Mouse (Mus musculus) ES-Bruce4 (cell line): Measurements from ENCODE around the gene Cacna2d2.

Experiments used
- CTCF ChIP-seq: IDR thresholded peaks from one replicate; pipeline ENCODE4 v1.8.1; 2011; ENCODE audit warnings: low read depth, low read length
- EP300 ChIP-seq: IDR thresholded peaks from 2 replicates; pipeline ENCODE4 v1.6.1; 2011; ENCODE audit warnings: low read depth, low read length; ENCODE audit not compliant: insufficient read depth
- POLR2A ChIP-seq: IDR thresholded peaks from one replicate; pipeline ENCODE4 v1.8.1; 2011; ENCODE audit warnings: low read length; ENCODE audit not compliant: insufficient read depth

DNA sequence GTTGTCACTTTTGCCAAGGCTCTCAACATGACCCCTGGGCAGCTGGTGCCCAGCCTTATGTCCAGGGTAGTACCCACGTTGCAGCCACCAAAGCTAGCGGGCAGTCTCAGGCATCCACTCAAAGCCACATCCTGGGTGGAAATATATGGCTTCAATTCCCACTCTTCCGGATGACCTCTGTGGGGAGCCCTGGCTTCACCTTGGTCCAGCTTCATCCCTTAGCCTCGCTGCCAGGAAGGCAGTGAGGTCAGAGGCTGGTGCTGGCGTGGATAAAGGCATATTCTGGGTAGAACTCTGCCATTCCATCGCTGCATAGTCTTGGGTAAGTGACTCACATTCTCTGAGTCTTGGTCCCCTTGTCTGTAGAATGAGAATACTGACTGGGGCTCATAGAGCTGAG is 85.4 kb downstream of the Cacna2d2 start:
- TF ChIP-seq EP300 (no peak), CTCF (no peak), POLR2A (no peak)
